Mouse (Mus musculus): ENCODE measurements at regions not wholly inside any gene's neighbourhood (a gene's known extent, or its start where the extent isn't known, plus 50 kb on each side); places are given as distances from the start of the nearest gene placed in this dataset.

- DNase-seq (ENCODE audit: low spot score in 2 of 2), result no peak
These were observed 104.2 kb upstream of the Arid2 start for GRCm38 (mm10) chr15:96183069-96183468.

GRCm38 (mm10) chr15:96184666-96185065, 102.7 kb upstream of the Arid2 start:
- DNase-seq (ENCODE audit: low spot score in 2 of 2), result no peak

- DNase-seq (ENCODE audit: low spot score in 2 of 2), result no peak
These were observed 101.9 kb upstream of the Arid2 start for GRCm38 (mm10) chr15:96185429-96185828.

GRCm38 (mm10) chr15:96185901-96186300, 101.4 kb upstream of the Arid2 start:
- no peak for DNase-seq (ENCODE audit: low spot score in 2 of 2)

GRCm38 (mm10) chr15:96189551-96189950, 97.8 kb upstream of the Arid2 start:
- DNase-seq (ENCODE audit: low spot score in 2 of 2), result no peak

GRCm38 (mm10) chr15:96197413-96197812, 89.9 kb upstream of the Arid2 start:
- DNase-seq (ENCODE audit: low spot score in 2 of 2), result no peak

GRCm38 (mm10) chr15:96197932-96198331, 89.4 kb upstream of the Arid2 start:
- DNase-seq (ENCODE audit: low spot score in 2 of 2), result no peak

GRCm38 (mm10) chr15:96201273-96201672, 86.0 kb upstream of the Arid2 start:
- DNase-seq (ENCODE audit: low spot score in 2 of 2), result no peak

GRCm38 (mm10) chr15:96201701-96202460, 85.4 kb upstream of the Arid2 start:
- DNase-seq (ENCODE audit: low spot score in 2 of 2), result no peak

- no peak for DNase-seq (ENCODE audit: low spot score in 2 of 2)
These were observed 83.1 kb upstream of the Arid2 start for GRCm38 (mm10) chr15:96204187-96204586.

- no peak for DNase-seq (ENCODE audit: low spot score in 2 of 2)
These were observed 82.7 kb upstream of the Arid2 start for GRCm38 (mm10) chr15:96204623-96205022.

GRCm38 (mm10) chr15:96210721-96211400, 76.5 kb upstream of the Arid2 start:
- peak in 1 of 2 experiments; percentile 14 for DNase-seq (ENCODE audit: low spot score in 2 of 2)

- no peak for DNase-seq (ENCODE audit: low spot score in 2 of 2)
These were observed 73.6 kb upstream of the Arid2 start for GRCm38 (mm10) chr15:96213541-96214312.

- no peak for DNase-seq (ENCODE audit: low spot score in 2 of 2)
These were observed 69.4 kb upstream of the Arid2 start for GRCm38 (mm10) chr15:96217896-96218295.

GRCm38 (mm10) chr15:96219746-96220145, 67.6 kb upstream of the Arid2 start:
- no peak for DNase-seq (ENCODE audit: low spot score in 2 of 2)

- DNase-seq (ENCODE audit: low spot score in 2 of 2), result no peak
These were observed 55.3 kb upstream of the Arid2 start for GRCm38 (mm10) chr15:96231969-96232368.

GRCm38 (mm10) chr15:96233113-96233512, 54.2 kb upstream of the Arid2 start:
- DNase-seq (ENCODE audit: low spot score in 2 of 2), result no peak

GRCm38 (mm10) chr15:96234783-96235182, 52.5 kb upstream of the Arid2 start:
- DNase-seq (ENCODE audit: low spot score in 2 of 2), result no peak
